Mouse (Mus musculus): ENCODE measurements around the gene Cadps. TPM values are rescaled to one million over a fixed set of nuclear protein-coding genes. Genes with fewer than 3 reads are reported as not detected.

Gene Cadps
- total and polyA plus RNA-seq, 3 experiments: 0.04 to 0.07 TPM; not detected in 1

GRCm38 (mm10) chr14:12812072-12812471, 10.8 kb downstream of the Cadps start:
- Histone ChIP-seq H3K4me1 (ENCODE audit: control insufficient read depth in 1 of 2, insufficient read depth in 2 of 2) (no peaks in the 10 kb centered on the region), H3K9me3 (replicated peaks; ENCODE audit: low read length) (no peaks in the 10 kb centered on the region), H3K9ac (ENCODE audit: insufficient read depth, low read depth) (no peak overlapping the region), H3K4me2 (ENCODE audit: insufficient read depth, low read depth, poor library complexity, severe bottlenecking) (no peak overlapping the region), H3K27ac (ENCODE audit: insufficient read depth, low read depth) (no peak overlapping the region), H3K79me2 (replicated peaks; ENCODE audit: control insufficient read depth, extremely low read depth, insufficient read depth, poor library complexity, severe bottlenecking) (no peaks in the 10 kb centered on the region), H3K4me3 (replicated peaks in 1 of 3; ENCODE audit: low read depth in 2 of 3, low read length in 2 of 3, poor library complexity in 1 of 3) (no peak overlapping the region), H3K36me3 (replicated peaks in 1 of 2; ENCODE audit: control insufficient read depth in 1 of 2, insufficient read depth in 1 of 2, low read length in 1 of 2) (no peaks in the 10 kb centered on the region), H3K27me3 (replicated peaks) (no peaks in the 10 kb centered on the region)
- DNase-seq (ENCODE audit: extremely low read depth): no peak
- TF ChIP-seq POLR2AphosphoS2 (IDR thresholded peaks at IDR 0.05; ENCODE audit: low read depth, low read length) (no peak), SMC3 (IDR thresholded peaks at IDR 0.05; ENCODE audit: low read depth, low read length) (no peak), KAT2A (IDR thresholded peaks at IDR 0.05; ENCODE audit: insufficient replicate concordance, low read length) (no peak), ZC3H11A (IDR thresholded peaks at IDR 0.05; ENCODE audit: low read depth, low read length) (no peak), HCFC1 (IDR thresholded peaks at IDR 0.05; ENCODE audit: low read depth, low read length) (no peak), TBP (conservative IDR thresholded peaks at IDR 0.05; ENCODE audit: low read depth, low read length) (no peak), ETS1 (conservative IDR thresholded peaks at IDR 0.05; ENCODE audit: low read depth, low read length) (no peak), PAX5 (IDR thresholded peaks at IDR 0.05; ENCODE audit: low read length) (no peak), MEF2A (IDR thresholded peaks at IDR 0.05; ENCODE audit: borderline replicate concordance, low read depth, low read length) (no peak), UBTF (IDR thresholded peaks at IDR 0.05; ENCODE audit: low read depth, low read length) (no peak), MYC (IDR thresholded peaks at IDR 0.05; ENCODE audit: low read depth, low read length) (no peak), ZNF384 (IDR thresholded peaks at IDR 0.05; ENCODE audit: low read depth, low read length) (no peak), E2F4 (IDR thresholded peaks at IDR 0.05; ENCODE audit: insufficient replicate concordance, low read depth, low read length) (no peak)
- dilution Hi-C loops (cut with MboI; ENCODE audit: extremely low pct_ligation_motif_present, extremely low pct_unique_long_range_greater_than_20kb, low sequenced_read_pairs) (no loop called here), in situ Hi-C loops (cut with MboI; ENCODE audit: low pct_ligation_motif_present, low pct_unique_long_range_greater_than_20kb, low sequenced_read_pairs) (no loop called here)

GRCm38 (mm10) chr14:12802995-12803394, 19.9 kb downstream of the Cadps start:
- no peaks in the 10 kb centered on the region for H3K36me3 ChIP-seq (replicated peaks in 1 of 2; ENCODE audit: control insufficient read depth in 1 of 2, insufficient read depth in 1 of 2, low read length in 1 of 2)
- no peaks in the 10 kb centered on the region for H3K9me3 ChIP-seq (replicated peaks; ENCODE audit: low read length)
- in situ Hi-C loops (cut with MboI; ENCODE audit: low pct_ligation_motif_present, low pct_unique_long_range_greater_than_20kb, low sequenced_read_pairs): no loop called here
- H3K9ac ChIP-seq (ENCODE audit: insufficient read depth, low read depth): no peak overlapping the region
- TF ChIP-seq IRF4 (IDR thresholded peaks at IDR 0.05; ENCODE audit: low read depth, low read length) (peak; percentile 75), ZKSCAN1 (IDR thresholded peaks at IDR 0.05; ENCODE audit: borderline replicate concordance, low read depth, low read length) (no peak), TCF12 (IDR thresholded peaks at IDR 0.05; ENCODE audit: low read depth, low read length) (no peak), MAFK (IDR thresholded peaks at IDR 0.05; ENCODE audit: insufficient replicate concordance, low read length) (0 out of 2 replicates have a peak, but pooled peaks have one; percentile 13), JUN (IDR thresholded peaks at IDR 0.05; ENCODE audit: insufficient read depth, low read depth, low read length) (peak; percentile 69), SMC3 (IDR thresholded peaks at IDR 0.05; ENCODE audit: low read depth, low read length) (no peak; the same call in 1 of the 2 replicates), USF1 (IDR thresholded peaks at IDR 0.05; ENCODE audit: low read depth, low read length) (peak; percentile 55), ELF1 (IDR thresholded peaks at IDR 0.05; ENCODE audit: low read depth, low read length) (no peak), MAX (IDR thresholded peaks at IDR 0.05; ENCODE audit: low read length) (peak; percentile 80), JUND (conservative IDR thresholded peaks at IDR 0.05; ENCODE audit: low read depth, low read length) (peak; percentile 64), ETS1 (conservative IDR thresholded peaks at IDR 0.05; ENCODE audit: low read depth, low read length) (peak; percentile 85), ZC3H11A (IDR thresholded peaks at IDR 0.05; ENCODE audit: low read depth, low read length) (no peak), ZMIZ1 (IDR thresholded peaks at IDR 0.05; ENCODE audit: low read depth, low read length) (no peak), TBP (conservative IDR thresholded peaks at IDR 0.05; ENCODE audit: low read depth, low read length) (no peak), USF2 (conservative IDR thresholded peaks at IDR 0.05; ENCODE audit: low read depth, low read length) (peak; percentile 37), PAX5 (IDR thresholded peaks at IDR 0.05; ENCODE audit: low read length) (no peak), RCOR1 (conservative IDR thresholded peaks at IDR 0.05; ENCODE audit: low read depth, low read length) (no peak), ZNF384 (IDR thresholded peaks at IDR 0.05; ENCODE audit: low read depth, low read length) (no peak), BHLHE40 (IDR thresholded peaks at IDR 0.05; ENCODE audit: low read depth, low read length) (peak; percentile 97), E2F4 (IDR thresholded peaks at IDR 0.05; ENCODE audit: insufficient replicate concordance, low read depth, low read length) (no peak), MYC (IDR thresholded peaks at IDR 0.05; ENCODE audit: low read depth, low read length) (peak; percentile 67; the same call in 1 of the 2 replicates), CHD2 (IDR thresholded peaks at IDR 0.05; ENCODE audit: low read length) (no peak), MEF2A (IDR thresholded peaks at IDR 0.05; ENCODE audit: borderline replicate concordance, low read depth, low read length) (peak; percentile 95)
- no peaks in the 10 kb centered on the region for H3K27me3 ChIP-seq (replicated peaks)
- peak overlapping the region; percentile 35; the same call in 1 of the 2 replicates for H3K27ac ChIP-seq (ENCODE audit: insufficient read depth, low read depth)
- H3K4me2 ChIP-seq (ENCODE audit: insufficient read depth, low read depth, poor library complexity, severe bottlenecking): no peak overlapping the region
- peaks cover 6 to 13% of the 10 kb centered on the region in 2 experiments; a peak in 3 of 4 replicates for H3K4me1 ChIP-seq (ENCODE audit: control insufficient read depth in 1 of 2, insufficient read depth in 2 of 2)
- dilution Hi-C loops (cut with MboI; ENCODE audit: extremely low pct_ligation_motif_present, extremely low pct_unique_long_range_greater_than_20kb, low sequenced_read_pairs): no loop called here
- no peak overlapping the region for H3K4me3 ChIP-seq (replicated peaks in 1 of 3; ENCODE audit: low read depth in 2 of 3, low read length in 2 of 3, poor library complexity in 1 of 3)
- H3K79me2 ChIP-seq (replicated peaks; ENCODE audit: control insufficient read depth, extremely low read depth, insufficient read depth, poor library complexity, severe bottlenecking): no peaks in the 10 kb centered on the region
- DNase-seq (ENCODE audit: extremely low read depth): peak; percentile 77
